Mouse (Mus musculus): ENCODE measurements around the gene Fkbp15. TPM values are rescaled to one million over a fixed set of nuclear protein-coding genes. Genes with fewer than 3 reads are reported as not detected.

Fkbp15 gene
- 134 and 141 TPM in 2 replicates for total RNA-seq (2017)

GRCm38 (mm10) chr4:62360088-62360804 lies at the start of gene Fkbp15, which contains the start of gene Slc31a1:
Fkbp15 (minus strand) TSS chr4:62360548.
Slc31a1 (plus strand) TSS chr4:62360727.
- peak; percentile 98 for ATAC-seq (ENCODE audit: extremely low read depth, insufficient number of reproducible peaks, low FRiP score, poor library complexity, severe bottlenecking)

- ATAC-seq (ENCODE audit: extremely low read depth, insufficient number of reproducible peaks, low FRiP score, poor library complexity, severe bottlenecking) = no peak
Measured at GRCm38 (mm10) chr4:62409615-62410014, 49.3 kb upstream of the Fkbp15 start.

- peak; percentile 99 for ATAC-seq (ENCODE audit: extremely low read depth, insufficient number of reproducible peaks, low FRiP score, poor library complexity, severe bottlenecking)
Measured at GRCm38 (mm10) chr4:62408601-62409282, 48.4 kb upstream of the Fkbp15 start, which contains the start of the genes Cdc26 and Prpf4. Cdc26 (minus strand) TSS chr4:62408642. Prpf4 (plus strand) TSS chr4:62408797.

- peak; percentile 27; the same call in 1 of the 2 replicates for ATAC-seq (ENCODE audit: extremely low read depth, insufficient number of reproducible peaks, low FRiP score, poor library complexity, severe bottlenecking)
Measured at GRCm38 (mm10) chr4:62407730-62408582, 47.6 kb upstream of the Fkbp15 start.

GRCm38 (mm10) chr4:62406133-62406532 lies 45.8 kb upstream of the Fkbp15 start:
- ATAC-seq (ENCODE audit: extremely low read depth, insufficient number of reproducible peaks, low FRiP score, poor library complexity, severe bottlenecking) = no peak

GRCm38 (mm10) chr4:62398956-62399355 lies 38.6 kb upstream of the Fkbp15 start:
- ATAC-seq (ENCODE audit: extremely low read depth, insufficient number of reproducible peaks, low FRiP score, poor library complexity, severe bottlenecking) = no peak

GRCm38 (mm10) chr4:62397616-62398365 lies 37.4 kb upstream of the Fkbp15 start:
- ATAC-seq (ENCODE audit: extremely low read depth, insufficient number of reproducible peaks, low FRiP score, poor library complexity, severe bottlenecking) = no peak

GRCm38 (mm10) chr4:62395806-62396205 lies 35.5 kb upstream of the Fkbp15 start:
- no peak for ATAC-seq (ENCODE audit: extremely low read depth, insufficient number of reproducible peaks, low FRiP score, poor library complexity, severe bottlenecking)

GRCm38 (mm10) chr4:62393459-62393858 lies 33.1 kb upstream of the Fkbp15 start:
- no peak for ATAC-seq (ENCODE audit: extremely low read depth, insufficient number of reproducible peaks, low FRiP score, poor library complexity, severe bottlenecking)

- peak; percentile 61 for ATAC-seq (ENCODE audit: extremely low read depth, insufficient number of reproducible peaks, low FRiP score, poor library complexity, severe bottlenecking)
Measured at GRCm38 (mm10) chr4:62391892-62392291, 31.5 kb upstream of the Fkbp15 start.

- ATAC-seq (ENCODE audit: extremely low read depth, insufficient number of reproducible peaks, low FRiP score, poor library complexity, severe bottlenecking) = no peak
Measured at GRCm38 (mm10) chr4:62389592-62390512, 29.5 kb upstream of the Fkbp15 start.

- ATAC-seq (ENCODE audit: extremely low read depth, insufficient number of reproducible peaks, low FRiP score, poor library complexity, severe bottlenecking) = no peak
Measured at GRCm38 (mm10) chr4:62385439-62385838, 25.1 kb upstream of the Fkbp15 start.

- no peak for ATAC-seq (ENCODE audit: extremely low read depth, insufficient number of reproducible peaks, low FRiP score, poor library complexity, severe bottlenecking)
Measured at GRCm38 (mm10) chr4:62384159-62384558, 23.8 kb upstream of the Fkbp15 start.

- ATAC-seq (ENCODE audit: extremely low read depth, insufficient number of reproducible peaks, low FRiP score, poor library complexity, severe bottlenecking) = no peak
Measured at GRCm38 (mm10) chr4:62383752-62384151, 23.4 kb upstream of the Fkbp15 start.

- no peak for ATAC-seq (ENCODE audit: extremely low read depth, insufficient number of reproducible peaks, low FRiP score, poor library complexity, severe bottlenecking)
Measured at GRCm38 (mm10) chr4:62383207-62383606, 22.9 kb upstream of the Fkbp15 start.

GRCm38 (mm10) chr4:62379724-62380381 lies 19.5 kb upstream of the Fkbp15 start:
- no peak for ATAC-seq (ENCODE audit: extremely low read depth, insufficient number of reproducible peaks, low FRiP score, poor library complexity, severe bottlenecking)

- no peak for ATAC-seq (ENCODE audit: extremely low read depth, insufficient number of reproducible peaks, low FRiP score, poor library complexity, severe bottlenecking)
Measured at GRCm38 (mm10) chr4:62376123-62376522, 15.8 kb upstream of the Fkbp15 start.

Measured in neutrophil, adult 5-6 weeks (primary cell).